Mouse (Mus musculus) megakaryocyte, adult 5-6 weeks (primary cell): Measurements from ENCODE around the gene Gabarap. TPM values are rescaled to one million over a fixed set of nuclear protein-coding genes. Genes with fewer than 3 reads are reported as not detected.

Experiments
- ATAC-seq: 2 replicates; pipeline ENCODE4 v1.8.0; 2016; ENCODE audit warnings: mild to moderate bottlenecking, inconsistent platforms; ENCODE audit not compliant: poor library complexity, severe bottlenecking
- total RNA-seq, 2 experiments: library from RNA; stranded (forward) in 1 of 2; stranded (reverse) in 1 of 2; fragments of 153-499, 151-499 nt in 1 of 2; fragments of 221-1000, 200-1000 nt in 1 of 2; gene quantifications; 2 replicates each; pipeline versions ENCODE4 v1.2.3 to v1.2.4; 2015 to 2017

Gabarap gene
- total RNA-seq, 2 experiments from 2014 or later, result 599 to 843 TPM

GRCm38 (mm10) chr11:70020022-70020631 is 29.2 kb downstream of the Gabarap start:
- ATAC-seq, result no peak

- peak; percentile 86 for ATAC-seq
Measured at GRCm38 (mm10) chr11:70020731-70021263, 29.9 kb downstream of the Gabarap start.

- ATAC-seq, result peak; percentile 86
Measured at GRCm38 (mm10) chr11:70021264-70022132, 30.6 kb downstream of the Gabarap start.

- ATAC-seq, result no peak
Measured at GRCm38 (mm10) chr11:70023481-70024150, 32.7 kb downstream of the Gabarap start.

GRCm38 (mm10) chr11:70024151-70024514 is 33.2 kb downstream of the Gabarap start:
- ATAC-seq, result no peak

DNA sequence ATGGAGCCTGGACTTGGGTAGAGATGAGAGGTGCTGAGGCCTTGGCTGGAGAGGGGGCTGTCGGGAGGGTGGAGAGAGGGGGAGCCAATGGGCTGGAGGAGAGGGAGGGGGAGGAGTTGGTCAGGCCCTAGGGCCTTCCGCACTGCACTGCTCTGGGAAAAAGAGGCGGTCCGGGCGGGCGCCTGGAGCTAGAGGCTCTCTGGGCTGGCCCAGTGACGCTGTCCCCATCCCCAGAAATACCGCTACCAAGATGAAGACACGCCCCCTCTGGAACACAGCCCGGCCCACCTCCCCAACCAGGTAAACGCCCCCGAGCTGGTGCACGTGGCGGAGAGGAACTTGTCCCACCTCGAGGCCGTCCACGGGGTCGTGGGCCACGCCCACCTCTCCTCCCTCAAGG is 35.7 kb downstream of the Gabarap start:
- ATAC-seq, result no peak

DNA sequence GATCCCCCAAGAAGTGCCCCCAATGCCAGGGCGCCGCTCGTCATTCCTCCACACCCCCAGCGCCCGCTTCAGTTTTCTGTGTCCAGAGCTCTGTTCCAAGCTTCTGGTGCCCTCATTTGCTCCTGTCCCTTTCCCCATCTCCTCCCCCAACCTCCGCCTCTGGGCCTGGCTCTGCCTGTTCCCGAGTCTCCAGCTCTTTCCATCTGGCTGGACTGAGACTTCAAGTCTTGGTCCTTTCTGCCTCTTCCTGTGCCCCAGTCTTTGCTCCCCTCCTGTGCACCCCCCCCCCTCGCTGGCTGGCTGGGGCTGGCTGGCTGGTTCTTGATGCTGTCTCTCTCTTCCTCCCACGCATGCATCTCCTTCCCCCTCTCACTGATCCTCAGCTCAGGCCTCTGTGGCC is 36.5 kb downstream of the Gabarap start:
- ATAC-seq, result no peak

- no peak for ATAC-seq
Measured at GRCm38 (mm10) chr11:70028401-70029129, 37.6 kb downstream of the Gabarap start.

GRCm38 (mm10) chr11:70029130-70029801 is 38.3 kb downstream of the Gabarap start:
- ATAC-seq, result peak; percentile 51

DNA sequence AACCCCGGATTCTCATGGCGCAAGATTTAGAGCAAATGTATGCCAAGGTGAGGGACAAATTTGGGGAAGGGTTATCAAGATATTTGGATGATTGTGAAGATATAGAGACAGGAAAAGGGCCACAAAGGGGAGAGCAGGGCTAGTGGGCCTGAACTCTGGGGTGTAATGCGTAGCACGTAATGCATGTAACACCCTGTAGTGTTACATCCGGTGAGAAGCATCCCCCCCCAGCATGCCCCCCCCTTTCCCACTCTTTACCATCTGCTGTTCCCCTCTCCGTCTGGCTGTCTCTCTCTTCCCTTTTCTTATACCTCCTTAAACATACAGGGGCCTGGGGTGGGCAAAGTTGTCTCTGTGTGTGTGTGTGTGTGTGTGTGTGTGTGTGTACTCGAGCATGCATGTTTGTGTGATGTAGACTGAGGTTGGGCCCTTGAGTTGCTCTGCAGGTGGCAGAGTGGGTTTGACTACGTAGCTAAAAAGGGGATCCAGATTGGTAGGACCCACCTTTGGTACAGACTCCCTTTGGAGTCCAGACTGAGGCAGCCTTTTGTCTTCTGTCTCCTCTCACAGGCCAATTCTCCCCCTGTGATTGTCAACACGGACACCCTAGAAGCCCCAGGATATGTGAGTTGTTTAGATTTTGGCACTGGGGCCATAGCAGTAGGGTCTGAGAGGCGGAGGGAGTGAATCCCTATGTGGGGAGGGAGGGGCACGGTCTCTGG is 39.0 kb downstream of the Gabarap start:
- 0 out of 2 replicates have a peak, but pooled peaks have one; percentile 39 for ATAC-seq

DNA sequence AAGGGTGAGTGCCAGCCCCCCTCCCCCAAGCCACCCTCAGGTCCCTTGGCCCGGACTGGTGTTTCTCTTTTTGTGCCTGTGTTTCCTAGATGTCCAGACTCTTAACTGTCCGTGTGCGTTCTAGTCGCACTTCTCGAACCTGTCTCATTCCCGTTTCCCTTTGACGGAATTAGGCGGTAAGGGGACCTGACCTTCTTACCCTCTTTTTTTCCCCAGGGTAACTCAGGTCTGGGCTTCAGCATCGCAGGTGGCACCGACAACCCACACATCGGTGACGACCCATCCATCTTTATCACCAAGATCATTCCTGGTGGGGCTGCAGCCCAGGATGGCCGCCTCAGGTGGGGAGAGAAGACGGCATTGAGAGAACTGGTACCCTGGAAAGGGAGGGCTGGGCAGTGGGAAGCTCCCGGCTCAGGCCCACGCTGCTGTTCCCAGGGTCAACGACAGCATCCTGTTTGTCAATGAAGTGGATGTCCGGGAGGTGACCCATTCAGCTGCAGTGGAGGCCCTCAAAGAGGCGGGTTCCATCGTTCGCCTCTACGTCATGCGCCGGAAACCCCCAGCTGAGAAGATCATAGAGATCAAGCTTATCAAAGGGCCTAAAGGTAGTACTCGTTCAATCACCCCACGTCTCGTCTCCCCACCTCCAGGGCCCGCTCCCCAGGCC is 39.8 kb downstream of the Gabarap start:
- no peak for ATAC-seq

DNA sequence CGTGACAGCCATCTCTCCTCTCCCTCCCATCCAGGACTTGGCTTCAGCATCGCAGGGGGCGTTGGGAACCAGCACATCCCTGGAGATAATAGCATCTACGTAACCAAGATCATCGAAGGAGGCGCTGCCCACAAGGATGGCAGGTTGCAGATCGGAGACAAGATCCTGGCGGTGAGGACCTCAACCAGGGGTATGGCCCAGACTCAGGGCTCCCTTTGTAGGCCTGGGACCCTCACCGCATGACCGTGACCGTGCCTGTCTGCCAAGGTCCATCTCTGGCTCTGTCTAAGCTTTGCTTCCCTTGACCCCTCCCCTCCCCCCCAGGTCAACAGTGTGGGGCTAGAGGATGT is 40.4 kb downstream of the Gabarap start:
- ATAC-seq, result no peak

DNA sequence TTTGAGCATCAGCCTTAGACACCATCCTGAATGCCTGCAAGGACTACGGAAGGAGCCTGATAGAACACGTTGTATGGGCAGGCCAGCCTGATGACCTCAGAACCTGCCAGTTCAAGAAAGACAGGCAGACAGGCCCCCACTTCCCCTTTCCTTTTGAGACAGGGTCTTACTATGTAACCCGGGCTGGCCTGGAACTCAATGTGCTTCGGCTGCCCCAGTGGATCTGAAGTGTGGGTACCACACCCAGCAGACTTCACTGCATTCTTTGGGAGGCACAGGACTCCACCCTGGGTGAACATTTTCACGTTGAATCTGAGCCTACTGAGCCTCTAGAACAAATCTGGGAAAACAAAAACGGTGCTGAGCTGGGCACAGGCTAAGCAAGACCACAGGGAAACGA is 47.2 kb downstream of the Gabarap start:
- no peak for ATAC-seq

DNA sequence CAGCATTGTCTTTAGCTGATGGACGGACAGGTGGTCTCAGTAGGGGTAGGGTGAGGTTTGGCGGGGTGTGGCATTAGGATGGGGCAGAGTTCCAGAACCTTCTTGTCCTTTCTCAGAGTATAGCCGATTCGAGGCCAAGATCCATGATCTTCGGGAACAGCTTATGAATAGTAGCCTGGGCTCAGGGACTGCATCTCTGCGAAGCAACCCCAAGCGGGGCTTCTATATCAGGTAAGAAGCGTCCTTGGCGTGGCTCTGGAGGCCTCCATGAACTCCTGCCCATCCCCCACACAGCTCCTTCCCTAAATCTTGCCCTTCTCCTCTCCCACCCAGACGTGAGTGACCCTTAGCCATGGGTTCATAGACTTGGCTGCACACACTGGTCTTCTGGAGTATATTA is 48.7 kb downstream of the Gabarap start:
- ATAC-seq, result no peak

DNA sequence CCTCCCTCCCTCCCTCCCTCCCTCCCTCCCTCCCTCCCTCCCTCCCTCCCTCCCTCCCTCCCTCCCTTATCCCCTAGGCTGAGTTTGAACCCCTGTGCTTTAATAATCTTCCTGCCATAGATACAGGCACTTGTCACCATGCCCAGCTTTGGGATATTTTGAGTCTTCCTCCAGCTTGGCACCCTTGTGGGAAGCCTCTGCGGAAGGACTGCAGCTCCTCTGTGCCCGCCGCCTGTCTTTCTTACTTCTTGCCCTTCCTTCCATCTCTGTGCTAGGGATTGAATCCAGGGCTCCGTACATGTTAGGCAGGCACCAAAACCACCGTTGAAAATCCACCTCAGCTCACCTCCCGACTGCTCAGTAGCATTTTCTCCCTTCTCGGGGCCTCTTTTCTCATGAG is 49.2 kb downstream of the Gabarap start:
- no peak for ATAC-seq

DNA sequence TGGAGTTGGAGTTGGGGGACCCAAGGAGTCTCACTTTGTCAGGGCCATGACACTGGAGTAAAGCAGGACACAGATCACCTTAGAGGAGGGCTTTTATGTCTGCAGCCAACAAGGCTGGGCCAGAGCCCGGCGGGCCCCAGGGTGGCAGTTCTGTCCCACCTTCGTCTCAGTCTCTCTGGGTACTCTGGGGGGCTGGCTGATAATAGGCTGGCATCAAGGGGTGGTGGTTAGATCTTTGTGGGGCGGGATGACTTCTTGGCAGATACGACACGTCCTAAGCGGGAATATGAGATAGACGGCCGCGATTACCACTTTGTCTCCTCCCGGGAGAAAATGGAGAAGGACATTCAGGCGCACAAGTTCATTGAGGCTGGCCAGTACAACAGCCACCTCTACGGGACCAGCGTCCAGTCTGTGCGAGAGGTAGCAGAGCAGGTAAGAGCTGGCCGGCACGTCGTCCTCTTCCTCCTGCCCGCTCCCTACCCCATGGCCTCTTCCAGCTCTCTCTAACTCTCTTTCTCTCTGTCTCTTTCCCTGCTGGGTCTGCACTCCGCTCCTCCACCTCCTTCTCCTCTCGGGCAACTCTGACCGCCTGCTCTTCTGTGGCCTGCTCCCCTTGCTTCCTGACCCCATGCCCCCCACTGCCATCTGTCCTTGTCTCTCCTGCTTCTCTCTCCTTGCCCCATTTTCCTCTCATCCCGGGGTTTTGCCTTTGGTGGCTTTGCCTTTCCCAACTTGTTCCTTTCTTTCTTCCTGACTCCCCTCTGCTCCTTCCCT is 51.6 kb downstream of the Gabarap start:
- ATAC-seq, result no peak

GRCm38 (mm10) chr11:70043665-70044064 is 52.7 kb downstream of the Gabarap start:
- ATAC-seq, result no peak
